Mouse (Mus musculus) embryonic stem cell, embryonic (primary cell): ENCODE measurements around the gene Ubr4.

Experiments
- CTCF ChIA-PET, 4 experiments: fragments of 300-600 bp in 2 of 4; fragments of 350-600 bp in 2 of 4; sonication (Branson Sonifier 250); formaldehyde crosslinking; loops; one replicate each; lab custom pipeline; 2022; ENCODE audit warnings: inconsistent platforms in 2 of 4; lab: Charles Lee
- POLR2A ChIA-PET, 4 experiments: fragments of 300-600 bp in 2 of 4; fragments of 350-600 bp in 2 of 4; sonication (Branson Sonifier 250); formaldehyde crosslinking; loops; one replicate each; lab custom pipeline; 2022; ENCODE audit warnings: antibody characterized with exemption in 4 of 4, inconsistent platforms in 1 of 4; lab: Charles Lee

The Ubr4 gene

GRCm38 (mm10) chr4:139441806-139442205 lies 89.4 kb downstream of the Ubr4 start:
- CTCF ChIA-PET, result interaction anchor here (0.9 to 2.5 kb wide), 11 partner anchors 11 to 205 kb away, joined by 3 to 12 read pairs (median 4); partner anchors contain the start of gene Gm21969 (in 1 of the 4)

GRCm38 (mm10) chr4:139442391-139443355 lies 90.3 kb downstream of the Ubr4 start:
- POLR2A ChIA-PET, result interaction anchor here in 2 of 4 experiments (0.6 to 4.3 kb wide), 7 partner anchors 9 to 36 kb away, joined by 3 to 29 read pairs (median 3); no protein-coding TSS in a partner anchor
- CTCF ChIA-PET, result interaction anchor here (0.6 to 2.5 kb wide), 11 partner anchors 12 to 204 kb away, joined by 3 to 12 read pairs (median 4); no protein-coding TSS in a partner anchor

More at GRCm38 (mm10) chr4:139441806-139442205, 89.4 kb downstream of the Ubr4 start:
- POLR2A ChIA-PET, result interaction anchor here in 3 of 4 experiments (0.8 to 4.3 kb wide), 9 partner anchors 8 to 45 kb away, joined by 3 to 29 read pairs (median 3); no protein-coding TSS in a partner anchor

GRCm38 (mm10) chr4:139444315-139444714 lies 91.9 kb downstream of the Ubr4 start:
- ChIA-PET POLR2A (interaction anchor here in 2 of 4 experiments (0.6 to 2.3 kb wide), 10 partner anchors 9 to 44 kb away, joined by 3 to 9 read pairs (median 4); no protein-coding TSS in a partner anchor), CTCF (interaction anchor here in 1 of 4 experiments (1.6 kb wide), 1 partner anchor 14 kb away, joined by 8 read pairs; no protein-coding TSS in a partner anchor)

GRCm38 (mm10) chr4:139446176-139446575 lies 93.8 kb downstream of the Ubr4 start:
- ChIA-PET CTCF (interaction anchor here in 3 of 4 experiments (1.1 to 2.4 kb wide), 4 partner anchors 15 to 331 kb away, joined by 3 to 11 read pairs (median 4); no protein-coding TSS in a partner anchor), POLR2A (interaction anchor here in 3 of 4 experiments (1.1 to 4.1 kb wide), 11 partner anchors 9 to 49 kb away, joined by 3 to 13 read pairs (median 3); no protein-coding TSS in a partner anchor)

GRCm38 (mm10) chr4:139446731-139447675 lies 94.6 kb downstream of the Ubr4 start:
- CTCF ChIA-PET, result interaction anchor here in 3 of 4 experiments (0.8 to 2.4 kb wide), 5 partner anchors 16 to 197 kb away, joined by 3 to 11 read pairs (median 4); no protein-coding TSS in a partner anchor
- POLR2A ChIA-PET, result interaction anchor here (0.6 to 4.1 kb wide), 16 partner anchors 8 to 98 kb away, joined by 3 to 13 read pairs (median 4); no protein-coding TSS in a partner anchor

GRCm38 (mm10) chr4:139452944-139453700 lies 100.7 kb downstream of the Ubr4 start:
- ChIA-PET CTCF (interaction anchor here in 3 of 4 experiments (0.6 to 1.5 kb wide), 5 partner anchors 16 to 159 kb away, joined by 3 to 8 read pairs (median 4); no protein-coding TSS in a partner anchor), POLR2A (interaction anchor here in 2 of 4 experiments (0.6 to 2.6 kb wide), 11 partner anchors 9 to 143 kb away, joined by 3 to 7 read pairs (median 3); partner anchors contain the start of genes Akr7a5 (in 1 of the 2) and Pqlc2 (in 1 of the 2))

- ChIA-PET CTCF (no interaction called here), POLR2A (interaction anchor here in 3 of 4 experiments (0.6 to 1.0 kb wide), 3 partner anchors 47 to 524 kb away, joined by 3 read pairs; no protein-coding TSS in a partner anchor)
These were observed 101.9 kb downstream of the Ubr4 start for GRCm38 (mm10) chr4:139454339-139454738.

- POLR2A ChIA-PET, result interaction anchor here (0.6 to 2.2 kb wide), 14 partner anchors 9 to 176 kb away, joined by 3 to 13 read pairs (median 4); no protein-coding TSS in a partner anchor
- CTCF ChIA-PET, result interaction anchor here in 2 of 4 experiments (0.5 to 1.5 kb wide), 3 partner anchors 18 to 176 kb away, joined by 3 to 7 read pairs (median 3); no protein-coding TSS in a partner anchor
These were observed 107.6 kb downstream of the Ubr4 start for GRCm38 (mm10) chr4:139459970-139460369.

- CTCF ChIA-PET, result interaction anchor here in 2 of 4 experiments (1.1 to 2.0 kb wide), 5 partner anchors 22 to 148 kb away, joined by 3 to 7 read pairs (median 4); partner anchors contain the start of gene Gm21969 (in 1 of the 2)
- POLR2A ChIA-PET, result interaction anchor here in 2 of 4 experiments (1.2 to 3.0 kb wide), 3 partner anchors 11 to 15 kb away, joined by 3 to 14 read pairs (median 4); no protein-coding TSS in a partner anchor
These were observed 111.8 kb downstream of the Ubr4 start for GRCm38 (mm10) chr4:139464163-139464562.

GRCm38 (mm10) chr4:139466541-139466940 lies 114.1 kb downstream of the Ubr4 start:
- POLR2A ChIA-PET, result interaction anchor here in 1 of 4 experiments (1.6 to 3.0 kb wide), 2 partner anchors 10 to 59 kb away, joined by 3 to 14 read pairs; no protein-coding TSS in a partner anchor

GRCm38 (mm10) chr4:139470198-139470597 lies 117.8 kb downstream of the Ubr4 start:
- POLR2A ChIA-PET, result interaction anchor here (0.6 to 2.6 kb wide), 11 partner anchors 7 to 146 kb away, joined by 3 to 10 read pairs (median 4); no protein-coding TSS in a partner anchor

More at GRCm38 (mm10) chr4:139466541-139466940, 114.1 kb downstream of the Ubr4 start:
- CTCF ChIA-PET, result interaction anchor here in 1 of 4 experiments (0.6 to 1.1 kb wide), 3 partner anchors 133 to 1895 kb away, joined by 3 to 7 read pairs (median 5); no protein-coding TSS in a partner anchor

GRCm38 (mm10) chr4:139476663-139477625 lies 124.5 kb downstream of the Ubr4 start:
- CTCF ChIA-PET, result interaction anchor here (0.5 to 2.6 kb wide), 21 partner anchors 8 to 981 kb away, joined by 3 to 10 read pairs (median 3); partner anchors contain the start of gene Gm21969 (in 2 of the 4)
- POLR2A ChIA-PET, result interaction anchor here in 2 of 4 experiments (0.6 to 3.5 kb wide), 8 partner anchors 11 to 79 kb away, joined by 3 to 14 read pairs (median 4); no protein-coding TSS in a partner anchor

More at GRCm38 (mm10) chr4:139470198-139470597, 117.8 kb downstream of the Ubr4 start:
- CTCF ChIA-PET, result interaction anchor here (0.5 to 2.7 kb wide), 64 partner anchors 9 to 389 kb away, joined by 3 to 29 read pairs (median 4); partner anchors contain the start of gene Gm21969 (in 2 of the 4)

- CTCF ChIA-PET, result interaction anchor here (0.6 to 2.6 kb wide), 21 partner anchors 8 to 982 kb away, joined by 3 to 10 read pairs (median 3); partner anchors contain the start of gene Gm21969 (in 1 of the 4)
- POLR2A ChIA-PET, result interaction anchor here in 2 of 4 experiments (1.3 to 3.5 kb wide), 3 partner anchors 12 to 78 kb away, joined by 3 to 14 read pairs (median 4); no protein-coding TSS in a partner anchor
These were observed 125.6 kb downstream of the Ubr4 start for GRCm38 (mm10) chr4:139477983-139478382.

- POLR2A ChIA-PET, result interaction anchor here in 3 of 4 experiments (1.0 to 1.3 kb wide), 4 partner anchors 9 to 95 kb away, joined by 3 to 4 read pairs (median 3); no protein-coding TSS in a partner anchor
- CTCF ChIA-PET, result interaction anchor here in 3 of 4 experiments (0.5 to 4.6 kb wide), 9 partner anchors 8 to 157 kb away, joined by 3 to 17 read pairs (median 3); no protein-coding TSS in a partner anchor
These were observed 126.8 kb downstream of the Ubr4 start for GRCm38 (mm10) chr4:139479176-139479575.
